Mouse (Mus musculus): ENCODE data around the gene Plcb4.

DNA sequence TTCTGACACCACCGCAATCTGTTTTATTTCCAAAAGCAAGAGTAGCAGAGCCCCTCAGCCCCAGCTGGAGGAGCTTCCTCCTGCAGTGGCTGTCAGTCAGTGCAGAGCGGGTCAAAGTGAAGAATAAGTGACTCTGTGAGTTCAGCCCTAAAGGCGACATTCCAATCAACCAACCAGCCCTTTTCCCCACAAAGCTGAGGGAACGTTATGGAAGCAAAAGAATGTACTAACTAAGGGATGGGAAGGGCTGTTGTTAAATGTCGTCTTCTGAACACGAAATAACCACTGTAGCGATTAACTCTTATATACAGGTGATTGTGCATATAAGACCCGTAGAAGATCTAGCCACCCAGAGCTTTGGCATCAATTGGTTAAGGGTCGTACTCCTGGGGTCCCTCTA is 214.3 kb downstream of the Plcb4 start:
- TF ChIP-seq CTCF (IDR thresholded peaks at IDR 0.05; ENCODE audit: extremely low read depth, insufficient read depth, low read length): no peak
- no peak for TF ChIP-seq POLR2A (IDR thresholded peaks at IDR 0.05; ENCODE audit: extremely low read depth, insufficient read depth, low read length)
